Mouse (Mus musculus) embryonic facial prominence, embryonic 11.5 days (tissue): ENCODE results near the gene Tmem123. TPM values are rescaled to one million over a fixed set of nuclear protein-coding genes. Genes with fewer than 3 reads are reported as not detected.

Experiments
- ATAC-seq: fragments of 200-750 bp; cut with Nextera tagmentation; replicated peaks from 2 replicates; pipeline ENCODE4 v1.8.0; 2017; ENCODE audit warnings: low read depth; ENCODE audit not compliant: insufficient number of reproducible peaks, low FRiP score, low TSS enrichment
- DNase-seq: peaks from one replicate; pipeline ENCODE4 v3.0.0-alpha.2; 2015; ENCODE audit warnings: low spot score
- H3K27ac ChIP-seq: fragments of 300-500 bp; sonication (generic); replicated peaks from 2 replicates; pipeline ENCODE4 v1.5.1; 2014; ENCODE audit warnings: mild to moderate bottlenecking, low read depth, low read length, control low read depth
- H3K27me3 ChIP-seq: fragments of 300-500 bp; sonication (generic); 2 replicates; pipeline ENCODE4 v1.6.1; 2014; ENCODE audit warnings: mild to moderate bottlenecking, low read length, moderate library complexity, mixed read lengths; ENCODE audit not compliant: control insufficient read depth, insufficient read depth
- H3K36me3 ChIP-seq: fragments of 300-500 bp; sonication (generic); replicated peaks from 2 replicates; pipeline ENCODE4 v1.6.1; 2014; ENCODE audit warnings: low read depth, mild to moderate bottlenecking, low read length, moderate library complexity, mixed read lengths; ENCODE audit not compliant: control insufficient read depth, insufficient read depth
- H3K4me1 ChIP-seq: fragments of 300-500 bp; sonication (generic); 2 replicates; pipeline ENCODE4 v1.6.1; 2014; ENCODE audit warnings: low read length, mixed read lengths; ENCODE audit not compliant: control insufficient read depth, insufficient read depth
- H3K4me2 ChIP-seq: fragments of 300-500 bp; sonication (generic); 2 replicates; pipeline ENCODE4 v1.6.1; 2014; ENCODE audit warnings: low read depth, mild to moderate bottlenecking, control low read depth, low read length, moderate library complexity
- H3K4me3 ChIP-seq: fragments of 300-500 bp; sonication (generic); 2 replicates; pipeline ENCODE4 v1.5.1; 2014; ENCODE audit warnings: low read depth, low read length, control low read depth
- H3K9ac ChIP-seq: fragments of 300-500 bp; sonication (generic); replicated peaks from 2 replicates; pipeline ENCODE4 v1.6.1; 2014; ENCODE audit warnings: mild to moderate bottlenecking, control low read depth, low read length
- H3K9me3 ChIP-seq: fragments of 300-500 bp; sonication (generic); replicated peaks from 2 replicates; pipeline ENCODE4 v1.6.1; 2016; ENCODE audit warnings: mild to moderate bottlenecking, low read length, inconsistent platforms, mixed read lengths; ENCODE audit not compliant: control insufficient read depth
- WGBS: fragments of 180-500 bp; shearing (Covaris S2); extraction: QIAGEN DNeasy Blood & Tissue Kit; methylation state at CpG from one replicate; pipeline ENCODE4 v1.1.7; 2014; 5-methylcytosine and 5-hydroxymethylcytosine counted together
- polyA plus RNA-seq: library from polyadenylated mRNA; unstranded; fragments of >200 nt; fragmentation: Nextera tagmentation; extraction: Ambion mirVana; gene quantifications from 2 replicates; pipeline ENCODE4 v1.2.1, GENCODE M21; 2014

The Tmem123 gene
- polyA plus RNA-seq, 1 experiment from 2014 or later = 128 TPM

- no peaks in the 10 kb centered on the region for H3K36me3 ChIP-seq
- DNase-seq = no peak
- no peak overlapping the region for H3K4me3 ChIP-seq
- H3K4me1 ChIP-seq = no peaks in the 10 kb centered on the region
- H3K27ac ChIP-seq = no peak overlapping the region
- no peak overlapping the region for H3K4me2 ChIP-seq
- WGBS = 97% methylated on average over 3 of the region's 3 CpGs
- no peaks in the 10 kb centered on the region for H3K27me3 ChIP-seq
- no peak overlapping the region for H3K9ac ChIP-seq
- H3K9me3 ChIP-seq = no peaks in the 10 kb centered on the region
- no peak for ATAC-seq
Observed at GRCm38 (mm10) chr9:7798555-7798954, 34.7 kb downstream of the Tmem123 start.

- Histone ChIP-seq H3K9me3 (no peaks in the 10 kb centered on the region), H3K4me3 (no peak overlapping the region), H3K9ac (no peak overlapping the region), H3K4me1 (no peaks in the 10 kb centered on the region), H3K27ac (no peak overlapping the region), H3K36me3 (no peaks in the 10 kb centered on the region), H3K4me2 (no peak overlapping the region), H3K27me3 (no peaks in the 10 kb centered on the region)
- ATAC-seq (0 out of 2 replicates have a peak, but pooled peaks have one; percentile 39), DNase-seq (no peak)
- 77% methylated on average over 3 of the region's 5 CpGs for WGBS
Observed at GRCm38 (mm10) chr9:7805101-7805506, 41.3 kb downstream of the Tmem123 start.

- Histone ChIP-seq H3K27ac (no peak overlapping the region), H3K27me3 (no peaks in the 10 kb centered on the region), H3K4me2 (no peak overlapping the region), H3K4me1 (no peaks in the 10 kb centered on the region), H3K36me3 (no peaks in the 10 kb centered on the region; the same call in none of the 2 replicates), H3K9me3 (no peaks in the 10 kb centered on the region), H3K4me3 (no peak overlapping the region), H3K9ac (no peak overlapping the region)
- ATAC-seq (no peak), DNase-seq (no peak)
- 69% methylated on average over 3 of the region's 3 CpGs for WGBS
Observed at GRCm38 (mm10) chr9:7822758-7823157, 58.9 kb downstream of the Tmem123 start.

- 93% methylated on average over 5 of the region's 5 CpGs for WGBS
- no peaks in the 10 kb centered on the region for H3K27me3 ChIP-seq
- no peaks in the 10 kb centered on the region for H3K9me3 ChIP-seq
- H3K36me3 ChIP-seq = no peaks in the 10 kb centered on the region; the same call in none of the 2 replicates
- H3K9ac ChIP-seq = no peak overlapping the region
- H3K4me1 ChIP-seq = no peaks in the 10 kb centered on the region
- DNase-seq = no peak
- no peak overlapping the region for H3K4me2 ChIP-seq
- H3K4me3 ChIP-seq = no peak overlapping the region
- ATAC-seq = no peak
- no peak overlapping the region for H3K27ac ChIP-seq
Observed at GRCm38 (mm10) chr9:7824916-7825315, 61.1 kb downstream of the Tmem123 start.

- Histone ChIP-seq H3K27ac (no peak overlapping the region), H3K4me1 (no peaks in the 10 kb centered on the region), H3K4me2 (no peak overlapping the region), H3K4me3 (no peak overlapping the region), H3K9me3 (no peaks in the 10 kb centered on the region), H3K9ac (no peak overlapping the region), H3K27me3 (no peaks in the 10 kb centered on the region), H3K36me3 (no peaks in the 10 kb centered on the region; the same call in 1 of the 2 replicates)
- 92% methylated on average over 4 of the region's 4 CpGs for WGBS
- ATAC-seq = no peak
- no peak for DNase-seq
Observed at GRCm38 (mm10) chr9:7828706-7829105, 64.9 kb downstream of the Tmem123 start.

- no peak overlapping the region for H3K9ac ChIP-seq
- H3K4me3 ChIP-seq = no peak overlapping the region
- no peaks in the 10 kb centered on the region for H3K4me1 ChIP-seq
- no peaks in the 10 kb centered on the region for H3K27me3 ChIP-seq
- DNase-seq (no peak), ATAC-seq (no peak)
- no peaks in the 10 kb centered on the region; the same call in 1 of the 2 replicates for H3K36me3 ChIP-seq
- H3K27ac ChIP-seq = no peak overlapping the region
- 87% methylated on average over 9 of the region's 9 CpGs for WGBS
- H3K9me3 ChIP-seq = no peaks in the 10 kb centered on the region
- no peak overlapping the region for H3K4me2 ChIP-seq
Observed at GRCm38 (mm10) chr9:7829531-7830528, 66.0 kb downstream of the Tmem123 start.

GRCm38 (mm10) chr9:7833421-7833820 is 69.6 kb downstream of the Tmem123 start:
- ATAC-seq (no peak), DNase-seq (no peak)
- Histone ChIP-seq H3K9ac (no peak overlapping the region), H3K4me3 (no peak overlapping the region), H3K4me2 (no peak overlapping the region), H3K4me1 (no peaks in the 10 kb centered on the region), H3K36me3 (no peaks in the 10 kb centered on the region; the same call in 1 of the 2 replicates), H3K27me3 (no peaks in the 10 kb centered on the region), H3K27ac (no peak overlapping the region), H3K9me3 (no peaks in the 10 kb centered on the region)
- 91% methylated on average over 6 of the region's 6 CpGs for WGBS

GRCm38 (mm10) chr9:7835302-7835701 is 71.5 kb downstream of the Tmem123 start:
- DNase-seq (no peak), ATAC-seq (no peak)
- Histone ChIP-seq H3K27ac (no peak overlapping the region), H3K27me3 (no peaks in the 10 kb centered on the region), H3K4me3 (no peak overlapping the region), H3K9ac (no peak overlapping the region), H3K4me2 (no peak overlapping the region), H3K4me1 (no peaks in the 10 kb centered on the region), H3K36me3 (no peaks in the 10 kb centered on the region; the same call in 1 of the 2 replicates), H3K9me3 (no peaks in the 10 kb centered on the region)
- 84% methylated on average over 1 of the region's 1 CpGs for WGBS
